Mouse (Mus musculus): Measurements from ENCODE around the gene Anxa9.
"Not testable (repeated sequence)": the region's sequence is repeated elsewhere in the genome, so short reads cannot be mapped to it uniquely, and the experiment has no call there.

The Anxa9 gene

GRCm38 (mm10) chr3:95307100-95307499, at the start of gene Anxa9:
Gene Anxa9 (minus strand): TSS chr3:95307176.
- DNase-seq (ENCODE audit: low spot score): no peak

DNA sequence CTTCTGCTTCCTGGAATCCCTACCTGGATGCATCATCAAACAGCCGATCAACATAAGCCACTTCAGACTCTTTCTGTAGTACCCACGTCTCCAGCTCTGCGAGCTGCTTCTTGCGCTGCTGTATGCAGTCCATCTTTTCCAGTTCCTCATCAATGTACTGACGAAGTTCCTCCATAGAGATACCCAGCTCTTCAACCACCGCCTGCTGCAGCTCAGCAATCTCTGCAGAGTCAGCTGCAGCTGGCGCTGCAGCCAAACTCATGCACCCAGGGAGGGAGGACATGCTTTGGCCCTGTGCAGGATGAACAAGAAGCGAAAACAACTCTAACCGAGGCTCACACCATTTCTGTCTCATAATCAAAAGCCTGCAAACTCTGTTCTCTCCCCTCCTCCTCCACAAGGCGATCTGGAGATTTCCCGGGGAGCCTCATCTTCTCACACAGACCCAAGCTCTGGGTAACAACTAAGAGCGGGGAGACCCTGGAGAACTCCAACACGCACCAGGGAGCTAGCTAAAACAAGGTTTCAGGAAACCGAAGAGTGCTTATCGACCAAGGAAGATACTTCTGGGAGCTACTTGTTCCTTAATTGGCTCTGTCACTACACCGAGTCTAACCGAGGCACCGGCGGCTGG, 49.1 kb upstream of the Anxa9 start:
- not testable (repeated sequence) for DNase-seq (ENCODE audit: low spot score)

- DNase-seq (ENCODE audit: low spot score): peak; percentile 60
Observed at GRCm38 (mm10) chr3:95349491-95349890, 42.5 kb upstream of the Anxa9 start.

GRCm38 (mm10) chr3:95348343-95348742, 41.4 kb upstream of the Anxa9 start:
- not testable (repeated sequence) for DNase-seq (ENCODE audit: low spot score)

GRCm38 (mm10) chr3:95346454-95346853, 39.5 kb upstream of the Anxa9 start:
- DNase-seq (ENCODE audit: low spot score): no peak

DNA sequence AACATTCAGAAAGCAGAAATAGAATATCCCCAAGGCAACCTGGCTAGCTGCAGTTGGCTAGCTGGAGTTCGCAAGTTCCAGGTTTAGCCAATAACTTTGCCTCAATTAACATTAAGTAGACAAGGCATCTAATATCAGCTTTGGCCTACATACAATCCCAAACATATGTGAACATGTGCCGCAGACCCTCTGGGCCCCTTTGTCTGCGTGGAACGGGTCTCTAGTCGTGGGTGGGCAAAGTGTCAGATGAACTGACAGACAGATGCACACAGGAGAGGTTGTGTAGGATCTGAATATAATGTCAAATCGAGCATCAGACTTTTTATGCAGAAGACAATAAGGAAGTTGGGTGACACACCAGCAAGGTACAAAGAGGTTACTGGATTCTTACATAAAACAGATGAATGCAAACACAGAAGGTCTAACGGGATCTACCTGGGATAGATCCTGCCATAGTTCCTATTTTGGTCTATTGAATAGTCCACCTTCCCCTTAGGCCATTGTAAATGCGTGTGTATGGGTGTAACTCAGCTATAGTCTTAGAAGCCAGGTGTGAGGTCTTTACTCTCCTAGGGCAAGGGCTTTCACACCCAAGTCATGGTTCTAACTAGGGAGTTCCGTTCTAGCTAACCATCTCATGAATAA, 36.5 kb upstream of the Anxa9 start:
- not testable (repeated sequence) for DNase-seq (ENCODE audit: low spot score)

DNA sequence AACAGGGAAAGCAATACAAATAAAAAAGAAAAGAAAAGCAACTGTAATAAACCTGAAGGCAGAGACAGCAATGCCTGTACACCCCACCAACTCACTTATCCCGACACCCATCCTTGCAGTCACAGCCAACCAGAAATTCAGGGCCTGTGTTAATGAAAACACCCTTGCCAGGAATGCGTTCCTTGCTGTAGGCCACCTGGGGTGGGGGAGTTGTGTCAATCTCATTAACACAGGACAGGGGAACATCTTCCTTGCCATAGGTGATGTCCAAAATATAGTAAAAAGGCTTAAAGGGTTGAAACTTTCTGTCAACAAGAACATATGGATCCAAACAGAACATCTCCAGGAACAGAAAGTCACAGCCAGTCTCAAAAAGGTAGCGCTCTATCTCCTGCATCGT, 31.3 kb upstream of the Anxa9 start:
- DNase-seq (ENCODE audit: low spot score): no peak

- DNase-seq (ENCODE audit: low spot score): no peak
Observed at GRCm38 (mm10) chr3:95337345-95337744, 30.4 kb upstream of the Anxa9 start.

GRCm38 (mm10) chr3:95331528-95331927, 24.6 kb upstream of the Anxa9 start:
- DNase-seq (ENCODE audit: low spot score): no peak

- no peak for DNase-seq (ENCODE audit: low spot score)
Observed at GRCm38 (mm10) chr3:95328803-95329404, 21.9 kb upstream of the Anxa9 start.

- DNase-seq (ENCODE audit: low spot score): no peak
Observed at GRCm38 (mm10) chr3:95324454-95325144, 17.6 kb upstream of the Anxa9 start.

GRCm38 (mm10) chr3:95323429-95323828, 16.5 kb upstream of the Anxa9 start:
- DNase-seq (ENCODE audit: low spot score): no peak

GRCm38 (mm10) chr3:95319701-95320625, 13.0 kb upstream of the Anxa9 start:
- DNase-seq (ENCODE audit: low spot score): no peak

- DNase-seq (ENCODE audit: low spot score): no peak
Observed at GRCm38 (mm10) chr3:95319110-95319509, 12.1 kb upstream of the Anxa9 start.

DNA sequence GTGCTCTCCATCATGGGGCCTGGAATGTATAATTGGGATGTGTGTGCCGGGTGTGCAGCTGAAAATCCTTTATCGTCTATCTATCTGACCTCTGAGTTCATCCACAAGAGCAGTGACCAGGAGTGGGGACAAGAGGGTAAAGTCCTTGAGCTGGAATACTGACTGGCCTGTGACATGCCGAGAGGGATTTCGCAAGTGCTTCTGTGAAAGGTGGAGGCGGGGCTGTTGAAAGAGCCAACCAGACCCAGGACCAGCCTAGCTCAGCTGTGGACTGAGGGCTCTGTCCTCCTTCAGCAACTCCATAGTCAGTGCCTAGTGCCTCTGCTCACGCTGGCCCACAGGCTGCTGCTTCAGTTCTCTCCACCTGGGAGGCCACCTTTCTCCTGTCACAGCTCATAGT, 11.6 kb upstream of the Anxa9 start:
- peak; percentile 19 for DNase-seq (ENCODE audit: low spot score)

GRCm38 (mm10) chr3:95317414-95318080, 10.6 kb upstream of the Anxa9 start:
- DNase-seq (ENCODE audit: low spot score): peak; percentile 78

- DNase-seq (ENCODE audit: low spot score): no peak
Observed at GRCm38 (mm10) chr3:95315844-95316550, 9.0 kb upstream of the Anxa9 start.

GRCm38 (mm10) chr3:95315094-95315843, 8.3 kb upstream of the Anxa9 start:
- peak; percentile 87 for DNase-seq (ENCODE audit: low spot score)

- peak; percentile 60 for DNase-seq (ENCODE audit: low spot score)
Observed at GRCm38 (mm10) chr3:95314486-95315093, 7.6 kb upstream of the Anxa9 start, which contains the start of gene Cers2. Gene Cers2 (plus strand): TSS chr3:95314791.

Measured in embryo, embryonic 10.5 days (tissue).